Mouse (Mus musculus): ENCODE results near the gene Stxbp4. TPM values are rescaled to one million over a fixed set of nuclear protein-coding genes. Genes with fewer than 3 reads are reported as not detected.

Gene Stxbp4
- total RNA-seq, 1 experiment from 2014 or later: 3.0 TPM

DNA sequence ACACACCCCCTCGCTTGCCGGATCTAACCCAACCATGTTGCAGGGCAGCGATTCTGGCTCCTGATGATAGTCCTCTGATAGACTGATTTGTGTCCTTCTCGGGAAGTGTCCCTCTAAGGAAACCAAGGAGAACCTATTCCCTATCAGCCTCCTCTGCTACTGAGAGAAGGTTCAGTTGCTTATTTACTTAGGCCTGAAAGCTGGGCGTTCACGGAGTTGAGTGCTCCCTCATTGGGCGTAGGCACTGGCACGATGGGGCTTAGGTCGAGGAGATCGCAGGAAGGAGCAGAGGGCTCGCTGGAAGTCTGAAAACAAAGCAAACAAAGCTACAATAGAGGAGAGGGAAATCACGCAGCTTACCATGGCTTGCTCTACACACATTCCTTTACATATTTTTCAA lies 19.6 kb upstream of the Stxbp4 start:
- ATAC-seq (replicated peaks; ENCODE audit: insufficient number of reproducible peaks, low FRiP score, low TSS enrichment, poor library complexity, severe bottlenecking): no peak

DNA sequence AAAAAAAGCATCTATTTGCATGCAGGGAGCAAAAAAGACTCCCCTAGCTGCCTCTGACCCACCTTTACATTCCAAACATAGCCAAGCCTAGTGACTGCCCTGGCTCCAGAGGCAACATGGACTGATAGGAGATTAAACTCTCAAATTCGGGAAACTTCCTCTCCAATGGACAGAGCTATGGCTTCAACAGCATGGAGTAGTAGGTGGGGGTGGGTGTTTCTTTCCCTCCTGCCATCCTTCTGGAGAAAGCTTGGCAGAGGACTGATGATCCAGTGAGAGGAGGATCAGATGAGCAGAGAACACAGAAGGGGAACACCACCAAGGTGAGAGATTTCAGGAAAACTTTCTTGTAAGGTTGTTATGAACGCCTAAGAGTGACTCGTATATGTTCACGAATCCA lies 14.7 kb upstream of the Stxbp4 start:
- no peak for ATAC-seq (replicated peaks; ENCODE audit: insufficient number of reproducible peaks, low FRiP score, low TSS enrichment, poor library complexity, severe bottlenecking)

DNA sequence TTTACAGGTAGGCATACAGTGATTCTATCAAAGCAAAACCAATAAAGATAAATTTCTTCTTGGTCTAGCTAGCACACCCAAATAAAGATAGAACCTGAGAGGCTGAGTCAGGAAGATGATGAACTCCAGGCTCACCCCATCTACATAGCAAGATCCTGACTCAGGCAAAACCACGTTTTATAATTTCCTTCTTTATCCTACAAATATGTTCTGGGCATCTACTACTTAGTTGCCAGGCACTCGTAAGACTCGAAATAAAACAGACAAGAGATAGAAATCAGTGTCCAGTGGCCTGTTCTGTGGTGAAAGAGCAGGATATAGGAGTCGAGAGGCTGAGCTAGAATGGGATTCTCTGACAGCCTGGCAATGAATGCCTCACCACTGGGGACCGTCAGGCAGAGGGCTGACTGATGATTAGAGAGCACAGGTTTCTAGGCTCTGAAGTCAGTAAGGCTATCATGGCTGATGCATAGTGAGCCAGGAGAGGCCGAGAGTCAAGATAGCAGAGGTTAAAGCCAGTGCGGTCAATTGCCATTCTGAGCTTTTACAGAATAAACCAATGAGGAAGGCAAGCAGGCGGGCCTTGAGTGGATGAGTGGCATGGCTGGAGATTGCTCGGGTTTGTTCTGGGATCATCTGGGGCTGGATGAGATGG lies 12.5 kb upstream of the Stxbp4 start:
- no peak for ATAC-seq (replicated peaks; ENCODE audit: insufficient number of reproducible peaks, low FRiP score, low TSS enrichment, poor library complexity, severe bottlenecking)

DNA sequence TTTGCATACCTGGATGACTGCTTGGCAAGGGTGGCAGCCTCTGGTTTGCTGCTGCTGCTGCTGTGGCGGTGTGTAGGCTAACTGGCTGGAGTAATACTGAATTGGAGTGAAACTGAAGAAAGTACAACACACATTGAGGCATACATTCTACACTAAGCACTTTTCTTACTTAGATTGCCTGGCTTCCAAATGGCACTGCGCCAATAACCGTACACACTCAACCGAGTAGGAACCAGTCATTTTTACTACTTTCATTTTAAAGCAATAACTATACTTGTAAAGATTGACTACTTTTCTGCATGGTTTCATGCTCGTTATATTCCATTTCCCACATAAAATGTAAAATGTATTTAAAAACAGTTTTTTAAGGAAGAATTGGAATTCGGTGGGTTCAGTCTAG lies 11.9 kb upstream of the Stxbp4 start:
- no peak for ATAC-seq (replicated peaks; ENCODE audit: insufficient number of reproducible peaks, low FRiP score, low TSS enrichment, poor library complexity, severe bottlenecking)

DNA sequence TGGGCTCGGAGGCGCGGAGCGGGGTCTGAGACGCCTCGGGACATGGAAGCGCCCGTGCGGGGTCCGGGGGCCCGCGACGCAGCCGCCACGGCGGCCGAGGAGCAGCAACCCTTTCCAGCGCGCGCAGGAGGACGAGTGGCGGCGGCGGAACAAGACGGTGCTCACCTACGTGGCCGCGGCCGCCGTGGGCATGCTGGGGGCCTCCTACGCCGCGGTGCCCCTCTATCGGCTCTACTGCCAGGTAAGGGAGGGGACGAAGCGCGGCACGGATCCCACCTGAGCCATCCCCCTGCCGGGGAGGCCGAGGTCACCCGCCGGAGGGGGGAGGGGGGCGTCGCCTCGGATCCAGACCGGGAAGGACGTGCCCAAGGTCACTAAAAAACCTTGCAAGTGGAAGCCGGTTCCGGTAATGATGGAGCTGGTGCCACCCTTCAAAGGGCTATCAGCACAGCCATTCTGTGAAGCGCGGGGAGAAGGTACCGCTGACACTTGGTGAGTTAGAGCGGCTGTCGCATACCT lies 487 bp upstream of the Stxbp4 start:
- ATAC-seq (replicated peaks; ENCODE audit: insufficient number of reproducible peaks, low FRiP score, low TSS enrichment, poor library complexity, severe bottlenecking): peak; percentile 25

DNA sequence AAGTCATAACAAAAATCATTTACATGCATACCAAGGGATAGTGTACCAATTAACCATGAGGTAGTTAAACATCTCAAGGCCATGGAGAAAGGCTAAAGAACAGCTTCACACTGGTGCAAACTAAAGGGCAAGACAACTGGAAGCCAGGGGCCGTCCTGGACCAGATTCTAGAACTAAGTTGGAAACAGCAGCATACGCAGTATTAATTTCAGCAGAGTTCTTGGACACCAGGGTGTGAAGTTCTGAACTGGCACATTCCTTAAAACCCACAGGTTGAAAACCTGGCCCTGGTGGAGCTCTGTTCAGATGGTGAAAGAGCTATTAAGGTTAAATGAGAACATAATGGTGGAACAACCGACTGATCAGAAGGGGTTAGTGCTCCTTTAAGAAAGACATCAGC lies 3.2 kb downstream of the Stxbp4 start:
- ATAC-seq (replicated peaks; ENCODE audit: insufficient number of reproducible peaks, low FRiP score, low TSS enrichment, poor library complexity, severe bottlenecking): no peak

DNA sequence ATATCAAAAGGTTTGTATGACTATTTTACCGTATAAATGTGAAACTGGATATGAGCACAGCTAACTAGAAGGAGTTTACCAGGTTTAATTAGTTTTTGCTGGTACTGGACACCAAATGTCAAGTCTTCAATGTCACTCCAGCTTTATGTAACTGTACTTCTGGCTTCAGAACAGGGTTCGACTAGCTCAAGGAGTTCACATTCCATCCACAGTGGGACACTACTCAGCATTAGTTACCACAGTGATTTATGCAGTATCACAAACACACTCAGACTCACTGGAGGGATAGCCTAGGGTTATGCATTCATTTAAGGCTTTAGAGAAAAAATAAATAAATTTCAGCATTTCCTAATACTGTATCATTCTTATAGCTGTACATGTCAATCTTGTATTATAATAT lies 5.4 kb downstream of the Stxbp4 start:
- ATAC-seq (replicated peaks; ENCODE audit: insufficient number of reproducible peaks, low FRiP score, low TSS enrichment, poor library complexity, severe bottlenecking): no peak

DNA sequence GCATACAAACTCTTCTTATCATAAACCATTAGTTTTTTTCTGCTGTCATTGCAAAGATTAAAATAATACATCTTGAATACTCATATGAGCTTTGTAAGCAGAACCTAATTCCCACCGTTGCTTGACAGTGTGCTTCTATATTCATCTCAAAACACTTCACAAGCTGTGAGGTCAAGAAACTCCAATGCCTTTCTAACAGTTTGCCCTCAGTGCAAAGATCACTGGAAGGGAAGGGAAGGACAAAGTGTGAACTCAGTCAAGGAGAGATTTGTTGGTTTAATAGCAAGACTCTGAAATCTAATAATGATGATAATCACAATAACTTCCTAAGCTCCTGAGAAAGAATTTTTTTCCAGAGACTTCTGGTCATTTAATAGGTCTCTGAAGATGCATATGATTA lies 10.1 kb downstream of the Stxbp4 start:
- ATAC-seq (replicated peaks; ENCODE audit: insufficient number of reproducible peaks, low FRiP score, low TSS enrichment, poor library complexity, severe bottlenecking): no peak

DNA sequence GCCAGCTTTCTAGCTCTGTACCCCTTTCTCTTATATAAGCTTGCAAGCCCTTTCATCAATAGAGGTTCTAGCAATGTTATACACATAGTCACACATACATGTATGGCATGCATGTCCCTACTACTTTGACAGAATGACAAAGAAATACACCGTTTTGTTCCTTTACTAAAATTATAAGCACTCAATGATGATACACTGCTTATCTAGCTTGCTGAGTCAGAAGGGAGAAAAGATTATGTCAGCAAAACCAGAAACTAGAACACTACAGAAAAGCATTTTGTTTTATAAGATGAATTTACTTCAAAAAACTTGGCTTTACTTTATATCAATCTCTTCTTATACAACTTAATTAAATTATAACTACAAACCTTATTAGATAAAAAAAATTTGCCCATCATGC lies 12.7 kb downstream of the Stxbp4 start:
- ATAC-seq (replicated peaks; ENCODE audit: insufficient number of reproducible peaks, low FRiP score, low TSS enrichment, poor library complexity, severe bottlenecking): no peak

DNA sequence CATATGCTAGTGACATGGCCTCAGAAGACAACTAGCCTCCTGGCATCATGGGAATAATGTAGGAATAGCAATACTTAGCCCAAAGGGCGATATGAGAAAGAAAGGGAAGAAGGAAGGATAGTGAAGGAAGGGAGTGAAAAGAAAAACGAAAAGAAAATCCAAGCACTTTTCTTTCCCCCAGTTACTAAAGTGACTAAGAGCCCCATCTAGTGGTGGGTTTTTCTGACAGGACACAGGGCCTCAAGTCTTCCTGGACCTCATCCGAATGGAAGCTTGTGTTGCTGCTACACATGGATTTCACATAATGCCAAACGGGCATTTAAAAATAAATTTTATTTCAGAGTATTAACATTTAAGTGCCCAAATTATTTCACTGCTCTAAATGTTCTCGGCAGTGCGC lies 14.4 kb downstream of the Stxbp4 start:
- ATAC-seq (replicated peaks; ENCODE audit: insufficient number of reproducible peaks, low FRiP score, low TSS enrichment, poor library complexity, severe bottlenecking): no peak

DNA sequence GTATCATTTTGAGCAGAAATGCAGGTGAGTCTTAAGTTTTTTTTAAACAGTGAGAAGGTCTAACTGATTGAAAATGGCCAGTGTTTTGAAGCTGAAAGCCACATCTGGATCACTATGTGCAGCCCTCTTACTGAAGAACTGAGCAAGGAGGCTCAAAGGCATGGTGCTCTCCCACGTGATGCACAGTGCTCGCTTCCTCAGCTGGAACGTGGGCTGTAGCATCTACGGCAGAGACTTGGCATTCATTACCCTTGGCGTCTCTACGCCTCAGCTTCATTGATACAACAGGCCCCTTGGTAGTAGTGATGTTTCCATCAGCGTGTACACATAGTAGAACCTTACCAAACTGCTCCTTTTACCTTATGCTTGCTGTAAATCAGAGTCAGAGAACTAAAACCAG lies 15.4 kb downstream of the Stxbp4 start:
- no peak for ATAC-seq (replicated peaks; ENCODE audit: insufficient number of reproducible peaks, low FRiP score, low TSS enrichment, poor library complexity, severe bottlenecking)

DNA sequence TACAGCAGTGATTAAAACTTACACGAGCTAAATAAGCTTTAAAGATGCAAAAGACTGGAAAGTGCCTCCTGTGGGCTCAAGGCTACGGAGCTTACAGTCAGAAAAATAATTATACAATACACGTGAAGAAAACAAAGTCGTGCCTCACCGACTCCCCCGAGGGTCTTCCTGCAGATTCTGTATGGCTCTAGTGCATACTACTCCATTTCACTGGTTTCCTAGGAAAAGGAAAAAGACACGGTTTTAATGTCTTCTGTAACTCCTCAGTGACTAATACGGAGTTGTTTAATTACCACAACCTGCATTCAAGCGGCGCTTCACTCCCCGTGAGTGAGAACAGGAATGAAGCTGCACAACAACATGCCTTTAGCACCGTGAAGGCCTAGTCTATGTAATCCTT lies 15.8 kb downstream of the Stxbp4 start:
- ATAC-seq (replicated peaks; ENCODE audit: insufficient number of reproducible peaks, low FRiP score, low TSS enrichment, poor library complexity, severe bottlenecking): no peak

DNA sequence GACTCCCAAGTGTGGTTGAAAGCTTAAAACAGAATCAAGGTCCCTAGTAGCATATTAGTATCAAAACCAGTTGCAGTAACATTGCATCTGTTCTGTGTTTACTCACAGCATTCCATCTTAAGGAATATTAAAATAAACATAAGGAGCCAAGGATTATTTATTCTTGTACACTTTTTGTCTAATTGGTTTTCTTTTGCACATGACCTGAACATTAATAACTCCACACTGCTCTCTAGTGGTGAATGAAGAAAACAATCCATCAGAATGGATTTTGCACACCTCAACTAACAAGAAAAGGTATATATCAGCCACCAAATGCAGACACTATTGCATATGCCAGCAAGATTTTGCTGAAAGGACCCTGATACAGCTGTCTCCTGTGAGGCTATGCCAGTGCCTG lies 21.5 kb downstream of the Stxbp4 start:
- no peak for ATAC-seq (replicated peaks; ENCODE audit: insufficient number of reproducible peaks, low FRiP score, low TSS enrichment, poor library complexity, severe bottlenecking)

DNA sequence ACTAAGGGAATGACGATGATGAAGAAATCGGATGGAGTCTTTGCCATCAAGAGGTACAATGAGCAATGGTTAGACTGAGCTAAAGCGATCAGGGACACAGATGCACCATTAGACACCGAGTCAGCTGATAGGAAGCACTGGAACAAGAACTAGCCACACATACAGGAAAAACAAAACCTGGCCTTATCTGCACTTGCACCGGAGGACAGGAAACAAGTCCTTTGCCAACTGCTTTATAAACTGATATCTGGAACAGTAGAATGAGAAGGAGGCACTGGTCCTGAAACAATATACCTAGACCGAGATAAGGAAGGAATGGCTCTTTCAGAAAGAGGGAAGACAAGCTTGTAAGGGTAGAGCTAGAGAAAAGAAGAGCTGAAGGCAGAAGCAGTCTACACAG lies 23.1 kb downstream of the Stxbp4 start:
- no peak for ATAC-seq (replicated peaks; ENCODE audit: insufficient number of reproducible peaks, low FRiP score, low TSS enrichment, poor library complexity, severe bottlenecking)

DNA sequence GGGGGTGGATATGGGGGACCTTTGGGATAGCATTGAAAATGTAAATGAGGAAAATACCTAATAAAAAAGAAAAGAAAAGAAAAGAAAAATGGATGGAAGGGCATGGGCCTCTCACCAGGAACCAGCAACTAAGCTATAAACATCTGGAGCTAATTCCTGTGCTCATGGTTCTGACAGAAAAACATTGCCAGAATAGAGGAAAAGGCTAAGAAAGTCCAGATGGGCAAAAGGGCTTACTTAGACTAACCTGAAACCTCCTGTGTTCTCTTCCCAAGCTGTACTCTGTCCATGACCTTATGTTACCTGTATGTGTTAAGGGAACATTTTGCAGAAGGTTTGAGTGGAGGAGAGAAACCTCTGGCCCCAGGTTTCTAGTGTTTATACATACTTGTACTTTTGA lies 25.8 kb downstream of the Stxbp4 start:
- no peak for ATAC-seq (replicated peaks; ENCODE audit: insufficient number of reproducible peaks, low FRiP score, low TSS enrichment, poor library complexity, severe bottlenecking)

DNA sequence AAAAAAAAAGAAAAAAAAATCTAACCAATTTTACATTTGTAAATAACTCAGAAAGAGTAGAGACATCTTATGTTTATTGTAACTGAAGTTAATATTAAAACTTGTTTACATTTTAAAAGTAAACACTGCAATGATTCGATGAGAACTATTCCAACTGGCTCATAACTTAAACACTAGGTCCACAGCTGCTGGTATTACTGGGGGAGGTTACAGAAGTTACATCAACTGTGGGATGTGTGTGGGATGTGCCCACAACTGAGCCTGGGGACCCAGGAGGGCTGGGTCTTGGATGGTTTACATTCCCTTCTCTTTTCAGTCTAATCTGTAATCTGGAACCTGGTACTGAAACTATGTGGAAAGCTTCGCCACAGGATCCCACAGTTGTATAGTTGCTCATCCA lies 34.8 kb downstream of the Stxbp4 start:
- no peak for ATAC-seq (replicated peaks; ENCODE audit: insufficient number of reproducible peaks, low FRiP score, low TSS enrichment, poor library complexity, severe bottlenecking)

DNA sequence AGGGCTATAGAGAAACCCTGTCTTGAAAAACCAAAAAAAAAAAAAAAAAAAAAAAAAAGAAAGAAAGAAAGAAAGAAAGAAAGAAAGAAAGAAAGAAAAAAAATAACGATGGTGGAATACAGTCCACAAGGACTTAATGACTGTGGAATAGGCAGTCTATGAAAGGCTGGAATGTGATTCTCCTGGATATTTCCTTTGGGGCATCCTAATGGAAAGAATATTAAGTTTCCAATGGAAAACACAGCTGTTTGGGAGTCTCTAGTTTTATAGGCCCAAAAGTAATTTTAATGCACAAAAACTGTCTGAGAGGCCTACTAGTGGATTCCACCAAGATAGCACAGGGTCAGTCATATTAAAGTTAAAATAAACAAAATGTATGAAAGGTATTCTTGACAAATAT lies 42.1 kb downstream of the Stxbp4 start:
- ATAC-seq (replicated peaks; ENCODE audit: insufficient number of reproducible peaks, low FRiP score, low TSS enrichment, poor library complexity, severe bottlenecking): no peak

DNA sequence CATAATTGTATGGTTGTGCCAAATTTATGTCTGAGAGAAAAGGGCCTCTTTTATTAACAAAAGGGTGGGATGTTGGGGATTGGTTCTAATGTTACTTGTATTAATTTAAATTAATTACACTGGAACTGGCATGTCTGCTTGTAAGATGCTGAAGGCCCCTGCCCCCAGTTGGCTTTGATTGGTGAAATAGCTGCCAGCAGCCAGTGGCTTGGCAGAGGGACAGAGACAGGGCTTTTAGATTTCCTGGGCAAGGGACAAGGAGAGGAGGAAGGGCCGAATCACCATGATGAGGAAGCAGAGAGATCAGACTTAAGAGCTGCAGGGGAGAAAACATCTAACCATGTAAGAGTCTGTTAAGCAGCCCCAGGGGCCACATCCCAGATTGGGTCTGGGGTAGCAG lies 46.9 kb downstream of the Stxbp4 start:
- no peak for ATAC-seq (replicated peaks; ENCODE audit: insufficient number of reproducible peaks, low FRiP score, low TSS enrichment, poor library complexity, severe bottlenecking)

DNA sequence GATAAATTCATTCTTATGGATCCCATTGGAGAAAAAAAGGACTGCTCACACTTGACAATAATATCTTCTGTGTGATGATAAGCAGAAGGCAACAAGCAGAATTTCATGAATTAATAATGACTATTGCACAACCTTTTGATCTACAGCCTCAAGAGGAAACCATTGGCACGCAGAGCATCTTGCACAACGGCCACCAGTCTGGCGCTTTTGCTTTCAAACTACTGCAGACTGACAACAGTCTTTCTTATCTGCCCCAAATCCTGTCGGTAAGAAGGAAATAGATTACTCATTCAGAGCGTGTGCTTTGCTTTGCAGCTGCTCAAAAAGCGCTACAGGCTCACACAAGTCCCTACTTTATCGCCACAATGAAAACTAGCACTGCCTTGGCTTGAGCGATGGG lies 51.7 kb downstream of the Stxbp4 start:
- ATAC-seq (replicated peaks; ENCODE audit: insufficient number of reproducible peaks, low FRiP score, low TSS enrichment, poor library complexity, severe bottlenecking): no peak

DNA sequence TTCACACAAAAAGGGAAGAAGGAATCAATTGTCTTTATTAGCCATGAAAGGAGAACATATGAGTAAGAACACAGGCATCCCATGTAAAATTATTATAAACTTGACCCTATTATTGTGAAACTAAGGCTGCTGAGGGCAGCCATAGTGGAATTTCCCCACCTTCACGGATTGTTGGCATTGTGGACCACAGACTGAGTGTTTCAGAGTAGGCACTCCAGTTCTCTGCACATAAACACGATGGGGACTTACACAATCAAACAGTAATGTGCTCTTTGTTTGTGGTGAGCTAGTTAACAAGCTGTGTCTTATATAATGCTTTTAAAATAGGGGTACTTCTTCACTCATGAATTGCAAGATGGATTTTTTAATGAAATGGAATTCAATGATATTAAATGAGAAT lies 52.1 kb downstream of the Stxbp4 start:
- no peak for ATAC-seq (replicated peaks; ENCODE audit: insufficient number of reproducible peaks, low FRiP score, low TSS enrichment, poor library complexity, severe bottlenecking)

All from monocyte, adult 5-6 weeks (primary cell).